Mouse (Mus musculus) forebrain, embryonic 12.5 days (tissue): ENCODE measurements around the gene Tor3a. TPM values are rescaled to one million over a fixed set of nuclear protein-coding genes. Genes with fewer than 3 reads are reported as not detected.

ENCODE experiments used
- ATAC-seq: fragments of 200-750 bp; cut with Nextera tagmentation; 2 replicates; pipeline ENCODE4 v1.8.0; 2017; ENCODE audit warnings: moderate TSS enrichment; ENCODE audit not compliant: low FRiP score
- H3K27ac ChIP-seq: fragments of 300-500 bp; sonication (generic); 2 replicates; pipeline ENCODE4 v1.5.1; 2016; ENCODE audit warnings: mild to moderate bottlenecking
- H3K27me3 ChIP-seq: fragments of 300-500 bp; sonication (generic); 2 replicates; pipeline ENCODE4 v1.6.1; 2016; ENCODE audit warnings: mild to moderate bottlenecking
- H3K36me3 ChIP-seq: fragments of 300-500 bp; sonication (generic); replicated peaks from 2 replicates; pipeline ENCODE4 v1.6.1; 2016; ENCODE audit warnings: mild to moderate bottlenecking
- H3K4me1 ChIP-seq: fragments of 300-500 bp; sonication (generic); 2 replicates; pipeline ENCODE4 v1.6.1; 2016
- H3K4me2 ChIP-seq: fragments of 300-500 bp; sonication (generic); 2 replicates; pipeline ENCODE4 v1.6.1; 2016; ENCODE audit warnings: mild to moderate bottlenecking, moderate library complexity
- H3K4me3 ChIP-seq: fragments of 300-500 bp; sonication (generic); replicated peaks from 2 replicates; pipeline ENCODE4 v1.5.1; 2016; ENCODE audit warnings: mild to moderate bottlenecking
- H3K9ac ChIP-seq: fragments of 300-500 bp; sonication (generic); 2 replicates; pipeline ENCODE4 v1.6.1; 2016; ENCODE audit warnings: mild to moderate bottlenecking
- H3K9me3 ChIP-seq: fragments of 300-500 bp; sonication (generic); 2 replicates; pipeline ENCODE4 v1.6.1; 2016
- WGBS: fragments of 180-500 bp; shearing (Covaris S2); methylation state at CpG from one replicate; pipeline ENCODE4 v1.1.7; 2016; 5-methylcytosine and 5-hydroxymethylcytosine counted together
- polyA plus RNA-seq: library from polyadenylated mRNA; unstranded; fragments of >200 nt; fragmentation: Nextera tagmentation; extraction: Ambion mirVana; gene quantifications from 2 replicates; pipeline ENCODE4 v1.2.1, GENCODE M21; 2016

Gene Tor3a
- polyA plus RNA-seq, 1 experiment from 2014 or later = 4.1 TPM

DNA sequence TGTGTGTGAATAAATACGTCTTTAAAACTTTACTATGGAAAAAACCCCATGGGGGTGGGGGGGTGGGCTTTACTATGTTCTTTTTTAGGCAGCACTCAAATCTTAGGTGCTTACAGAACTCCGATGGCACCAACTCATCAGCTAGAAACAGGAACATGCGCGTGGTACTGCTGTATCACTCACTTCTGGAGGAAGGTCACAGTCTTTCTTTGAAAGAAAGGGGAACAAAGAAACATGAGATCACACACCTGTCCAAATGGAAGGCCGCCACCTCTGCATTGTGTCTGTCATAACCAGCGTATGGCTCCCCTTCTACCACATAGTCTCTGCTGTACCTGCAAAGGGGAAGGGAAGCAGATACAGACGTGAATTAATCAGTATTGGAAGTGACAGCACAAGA lies 28.0 kb upstream of the Tor3a start:
- Histone ChIP-seq H3K9ac (no peak overlapping the region), H3K9me3 (no peaks in the 10 kb centered on the region), H3K27ac (no peak overlapping the region), H3K4me2 (no peak overlapping the region), H3K27me3 (no peaks in the 10 kb centered on the region), H3K36me3 (peaks cover 59% of the 10 kb centered on the region), H3K4me3 (no peak overlapping the region), H3K4me1 (no peaks in the 10 kb centered on the region)
- no peak for ATAC-seq
- 95% methylated on average over 7 of the region's 7 CpGs for WGBS

DNA sequence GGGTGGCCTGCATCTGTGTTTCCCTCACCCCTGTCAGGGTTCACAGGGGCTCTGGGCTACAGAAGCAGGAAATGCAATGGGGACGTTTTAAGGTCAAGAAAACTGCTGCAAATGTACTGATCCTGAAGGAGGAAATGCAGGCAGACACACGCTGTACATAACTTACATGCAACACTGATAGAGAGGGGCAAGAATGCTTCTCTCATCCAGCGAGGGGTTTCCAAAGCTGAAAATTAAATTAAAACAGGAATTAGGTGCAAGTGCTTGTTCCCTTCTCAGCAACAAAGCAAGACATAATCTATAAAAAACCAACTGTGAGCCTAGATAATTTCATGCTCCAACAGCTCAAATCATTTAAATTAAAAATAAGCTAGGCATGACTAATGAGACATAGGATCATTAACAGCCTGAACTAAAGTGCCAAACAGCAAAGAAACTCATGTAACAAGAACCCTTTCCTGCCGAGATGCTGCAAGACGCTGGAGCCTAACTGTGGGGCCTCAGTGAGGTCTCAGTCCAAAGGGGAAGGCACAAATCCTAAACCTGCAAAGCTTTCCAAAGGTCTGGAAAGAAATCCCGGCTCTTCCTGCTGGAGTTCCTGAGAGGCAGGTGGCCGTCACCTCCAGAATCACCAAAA lies 12.0 kb upstream of the Tor3a start:
- no peak for ATAC-seq
- no peaks in the 10 kb centered on the region for H3K9me3 ChIP-seq
- H3K36me3 ChIP-seq = peaks cover 72% of the 10 kb centered on the region
- no peak overlapping the region for H3K4me3 ChIP-seq
- H3K4me1 ChIP-seq = no peaks in the 10 kb centered on the region
- no peak overlapping the region; the same call in 1 of the 2 replicates for H3K27ac ChIP-seq
- H3K9ac ChIP-seq = no peak overlapping the region
- no peaks in the 10 kb centered on the region for H3K27me3 ChIP-seq
- no peak overlapping the region for H3K4me2 ChIP-seq
- 63% methylated on average over 7 of the region's 7 CpGs for WGBS

DNA sequence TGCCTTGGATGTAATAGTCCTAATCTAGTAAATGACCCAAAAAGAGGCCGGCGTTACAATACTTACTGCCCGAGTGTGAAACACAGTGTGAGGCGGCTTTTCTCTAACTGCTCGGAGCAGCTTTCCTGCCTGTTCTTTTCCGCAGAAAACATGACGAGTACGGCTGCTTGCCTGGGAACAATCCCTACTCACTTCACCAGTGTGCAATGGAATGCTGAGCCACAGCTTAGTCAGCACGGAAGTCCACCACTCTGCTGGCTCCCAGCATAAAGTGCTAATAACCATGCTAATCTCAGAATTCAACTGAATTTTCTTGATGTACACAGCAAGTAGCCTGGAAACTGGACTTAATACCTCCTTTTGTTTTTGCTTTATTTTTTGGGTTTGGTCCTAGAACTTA lies 5.4 kb upstream of the Tor3a start:
- Histone ChIP-seq H3K4me2 (no peak overlapping the region), H3K9ac (no peak overlapping the region), H3K4me1 (peaks cover 1% of the 10 kb centered on the region; the same call in 1 of the 2 replicates), H3K27me3 (no peaks in the 10 kb centered on the region), H3K36me3 (peaks cover 19% of the 10 kb centered on the region), H3K4me3 (no peak overlapping the region), H3K9me3 (no peaks in the 10 kb centered on the region), H3K27ac (no peak overlapping the region)
- no peak for ATAC-seq
- 72% methylated on average over 9 of the region's 9 CpGs for WGBS

DNA sequence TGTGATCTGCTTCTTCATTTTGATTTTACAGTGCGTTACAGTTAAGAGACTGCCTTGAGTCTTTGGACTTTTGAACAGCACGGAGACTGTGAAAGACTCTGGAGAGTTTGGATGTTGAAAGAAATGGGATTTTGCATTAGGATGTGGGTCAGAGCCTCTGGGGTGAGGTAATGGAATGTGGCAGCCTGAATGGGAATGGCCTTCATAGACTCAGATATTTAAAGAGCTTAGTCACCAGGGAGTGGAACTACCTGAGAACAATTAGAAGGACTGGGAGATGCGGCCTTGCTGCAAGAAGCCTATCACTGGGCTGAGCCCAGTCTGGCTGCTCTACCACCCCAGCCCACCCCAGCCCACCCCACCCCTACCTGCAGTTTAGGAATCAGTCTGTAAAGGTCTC lies 3.1 kb upstream of the Tor3a start:
- Histone ChIP-seq H3K27me3 (peaks cover 16% of the 10 kb centered on the region; the same call in 1 of the 2 replicates), H3K4me2 (no peak overlapping the region), H3K4me1 (peaks cover 21% of the 10 kb centered on the region), H3K9ac (no peak overlapping the region), H3K4me3 (no peak overlapping the region), H3K9me3 (no peaks in the 10 kb centered on the region), H3K36me3 (peaks cover 12% of the 10 kb centered on the region), H3K27ac (no peak overlapping the region)
- WGBS = 75% methylated on average over 3 of the region's 3 CpGs
- ATAC-seq = no peak

DNA sequence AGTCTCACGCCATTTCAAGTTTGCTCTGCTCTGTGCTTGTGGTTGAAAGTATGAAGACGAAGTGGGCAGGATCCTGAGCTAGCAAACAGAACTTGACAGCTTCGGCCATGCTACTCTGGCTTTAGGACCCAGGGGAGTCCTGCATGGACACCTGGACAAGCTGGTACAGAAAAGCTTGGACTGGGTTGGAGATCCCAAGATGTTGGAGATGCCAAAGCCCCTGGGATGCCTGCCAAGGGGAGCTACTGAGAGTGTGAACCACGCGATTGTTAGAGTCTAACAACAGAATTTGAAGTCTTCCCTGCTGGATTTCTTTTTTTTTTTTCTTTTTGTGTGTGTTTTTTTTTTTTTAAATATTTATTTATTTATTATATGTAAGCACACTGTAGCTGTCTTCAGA lies 2.4 kb upstream of the Tor3a start:
- Histone ChIP-seq H3K36me3 (peaks cover 12% of the 10 kb centered on the region), H3K9ac (no peak overlapping the region), H3K4me3 (no peak overlapping the region), H3K9me3 (no peaks in the 10 kb centered on the region), H3K27ac (no peak overlapping the region), H3K4me1 (peaks cover 21% of the 10 kb centered on the region), H3K4me2 (no peak overlapping the region), H3K27me3 (peaks cover 16% of the 10 kb centered on the region; the same call in 1 of the 2 replicates)
- ATAC-seq = no peak
- 81% methylated on average over 5 of the region's 5 CpGs for WGBS

DNA sequence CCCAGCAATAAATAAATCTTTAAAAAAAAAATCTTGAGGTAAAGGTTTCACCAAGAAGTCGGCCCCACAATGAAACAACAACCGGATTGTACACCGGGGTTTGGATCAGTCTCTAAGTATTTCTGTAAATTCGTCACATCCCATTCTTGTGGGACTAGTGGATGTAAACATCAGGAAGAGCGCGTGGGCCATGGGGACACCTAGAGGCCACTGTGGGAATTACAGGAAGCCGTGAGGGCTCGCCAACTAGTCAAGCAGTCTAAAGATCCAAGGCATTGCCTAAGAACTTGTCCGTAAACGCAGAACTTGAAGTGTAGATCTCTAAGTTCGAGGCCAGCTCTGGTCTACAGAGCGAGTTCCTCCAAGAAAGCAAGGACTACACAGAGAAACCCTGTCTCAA lies 2.0 kb upstream of the Tor3a start:
- no peak overlapping the region for H3K27ac ChIP-seq
- H3K4me2 ChIP-seq = no peak overlapping the region
- H3K4me1 ChIP-seq = peaks cover 21% of the 10 kb centered on the region
- H3K9ac ChIP-seq = no peak overlapping the region
- H3K36me3 ChIP-seq = peaks cover 8% of the 10 kb centered on the region
- ATAC-seq = no peak
- H3K27me3 ChIP-seq = peaks cover 16% of the 10 kb centered on the region; the same call in 1 of the 2 replicates
- H3K4me3 ChIP-seq = no peak overlapping the region
- H3K9me3 ChIP-seq = no peaks in the 10 kb centered on the region
- WGBS = 34% methylated on average over 12 of the region's 12 CpGs

DNA sequence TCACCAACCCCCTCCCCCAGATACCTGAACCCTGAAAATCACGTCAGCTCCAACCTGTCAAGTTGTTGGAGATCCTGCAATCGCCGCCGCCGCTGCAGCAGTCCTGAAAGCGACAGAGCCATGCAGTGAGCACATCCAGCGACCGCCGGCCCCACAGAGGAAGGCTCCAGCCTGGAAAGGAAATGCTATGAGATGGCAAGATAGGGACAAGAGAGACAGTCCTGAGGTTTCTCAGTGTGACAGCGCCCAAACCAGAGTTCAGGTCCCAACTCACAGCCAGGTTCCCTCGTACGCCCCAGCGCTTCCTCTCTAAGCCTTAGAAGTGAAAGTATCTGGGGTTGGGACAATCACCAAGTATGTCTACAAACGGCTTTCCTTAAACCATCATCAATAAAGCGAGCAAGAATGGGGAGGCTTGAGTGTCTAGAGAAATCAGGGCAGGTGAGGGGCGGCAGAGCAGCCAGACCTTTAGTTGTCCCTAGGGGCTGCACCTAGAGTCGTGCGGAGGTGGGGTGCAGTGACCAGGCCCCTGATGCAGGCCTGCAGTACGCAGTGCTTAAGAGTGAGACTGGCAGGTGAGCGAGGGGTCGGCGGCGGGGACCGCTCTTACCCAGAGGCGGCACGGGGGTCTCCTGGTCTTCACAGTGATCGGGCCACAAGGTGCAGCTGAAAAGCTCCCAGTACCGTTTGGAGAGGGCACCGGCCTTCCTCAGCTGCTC lies 521 bp downstream of the Tor3a start:
- WGBS = under 1% methylated on average over 28 of the region's 29 CpGs
- Histone ChIP-seq H3K9ac (peak overlapping the region; percentile 73), H3K27me3 (peaks cover 16% of the 10 kb centered on the region; the same call in 1 of the 2 replicates), H3K4me3 (peak overlapping the region; percentile 55), H3K9me3 (no peaks in the 10 kb centered on the region), H3K4me2 (peak overlapping the region; percentile 98), H3K36me3 (no peaks in the 10 kb centered on the region), H3K27ac (no peak overlapping the region), H3K4me1 (peaks cover 21% of the 10 kb centered on the region)
- ATAC-seq = peak; percentile 61; the same call in 1 of the 2 replicates

DNA sequence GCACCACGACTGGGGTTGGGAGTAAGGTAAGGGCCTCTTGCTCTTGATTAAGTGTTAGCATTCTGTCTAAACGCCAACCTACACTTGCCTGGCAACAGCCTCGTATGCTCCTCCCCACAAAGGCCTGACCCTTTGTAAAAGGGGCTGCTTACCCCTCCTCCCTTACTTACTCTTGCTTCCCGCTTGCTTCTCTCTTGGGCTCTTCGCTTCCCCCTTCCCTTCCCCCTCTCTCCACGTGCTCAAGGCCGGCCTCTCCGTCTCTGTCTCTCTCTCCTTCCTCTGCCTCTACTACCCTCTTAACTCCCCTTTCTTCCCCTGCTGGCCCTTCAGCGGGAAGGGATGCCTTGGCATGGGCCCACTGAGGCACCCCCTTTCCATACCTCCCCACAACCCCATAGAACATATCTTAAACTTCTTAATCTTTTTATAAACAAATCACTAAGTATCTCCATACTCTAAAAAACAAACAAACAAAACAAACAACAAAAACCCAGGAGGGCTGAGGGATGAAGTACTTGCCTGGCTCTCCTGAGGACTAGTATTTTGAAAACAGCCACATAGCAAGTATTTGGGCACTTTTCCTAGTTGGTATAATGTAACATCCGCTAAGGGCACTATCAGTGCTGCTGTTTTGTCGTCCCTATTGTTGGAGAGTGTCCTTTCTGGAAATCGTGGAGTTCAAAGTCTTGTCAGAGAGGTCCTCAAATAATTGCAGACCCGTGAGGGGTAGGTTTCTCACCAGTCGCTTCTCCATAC lies 1.3 kb downstream of the Tor3a start:
- Histone ChIP-seq H3K4me2 (peak overlapping the region; percentile 98), H3K4me3 (peak overlapping the region; percentile 55), H3K27me3 (peaks cover 16% of the 10 kb centered on the region; the same call in 1 of the 2 replicates), H3K9ac (peak overlapping the region; percentile 73), H3K27ac (no peak overlapping the region), H3K9me3 (no peaks in the 10 kb centered on the region), H3K4me1 (peaks cover 21% of the 10 kb centered on the region), H3K36me3 (no peaks in the 10 kb centered on the region)
- WGBS = 7% methylated on average over 14 of the region's 14 CpGs
- no peak; the same call in 1 of the 2 replicates for ATAC-seq

DNA sequence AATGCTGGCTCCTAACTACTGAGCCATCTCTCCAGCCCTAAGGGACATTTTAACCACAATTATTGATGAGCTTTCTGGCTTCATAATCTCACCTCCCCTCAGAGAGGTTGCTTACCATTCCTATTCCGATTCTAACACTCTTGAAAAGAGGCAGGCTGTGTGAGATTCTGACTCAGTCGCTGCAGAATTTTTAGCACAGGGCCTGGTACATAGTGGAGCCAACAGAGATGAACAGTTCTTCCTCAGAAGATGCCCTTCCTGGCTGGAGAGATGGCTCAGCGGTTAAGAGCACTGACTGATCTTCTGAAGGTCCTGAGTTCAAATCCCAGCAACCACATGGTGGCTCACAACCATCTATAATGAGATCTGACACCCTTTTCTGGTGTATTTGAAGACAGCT lies 2.2 kb downstream of the Tor3a start:
- no peaks in the 10 kb centered on the region for H3K9me3 ChIP-seq
- H3K4me1 ChIP-seq = peaks cover 21% of the 10 kb centered on the region
- ATAC-seq = no peak
- no peaks in the 10 kb centered on the region for H3K36me3 ChIP-seq
- WGBS = 96% methylated on average over 3 of the region's 3 CpGs
- H3K27me3 ChIP-seq = peaks cover 16% of the 10 kb centered on the region; the same call in 1 of the 2 replicates
- no peak overlapping the region for H3K9ac ChIP-seq
- H3K4me3 ChIP-seq = no peak overlapping the region
- no peak overlapping the region for H3K27ac ChIP-seq
- no peak overlapping the region for H3K4me2 ChIP-seq

DNA sequence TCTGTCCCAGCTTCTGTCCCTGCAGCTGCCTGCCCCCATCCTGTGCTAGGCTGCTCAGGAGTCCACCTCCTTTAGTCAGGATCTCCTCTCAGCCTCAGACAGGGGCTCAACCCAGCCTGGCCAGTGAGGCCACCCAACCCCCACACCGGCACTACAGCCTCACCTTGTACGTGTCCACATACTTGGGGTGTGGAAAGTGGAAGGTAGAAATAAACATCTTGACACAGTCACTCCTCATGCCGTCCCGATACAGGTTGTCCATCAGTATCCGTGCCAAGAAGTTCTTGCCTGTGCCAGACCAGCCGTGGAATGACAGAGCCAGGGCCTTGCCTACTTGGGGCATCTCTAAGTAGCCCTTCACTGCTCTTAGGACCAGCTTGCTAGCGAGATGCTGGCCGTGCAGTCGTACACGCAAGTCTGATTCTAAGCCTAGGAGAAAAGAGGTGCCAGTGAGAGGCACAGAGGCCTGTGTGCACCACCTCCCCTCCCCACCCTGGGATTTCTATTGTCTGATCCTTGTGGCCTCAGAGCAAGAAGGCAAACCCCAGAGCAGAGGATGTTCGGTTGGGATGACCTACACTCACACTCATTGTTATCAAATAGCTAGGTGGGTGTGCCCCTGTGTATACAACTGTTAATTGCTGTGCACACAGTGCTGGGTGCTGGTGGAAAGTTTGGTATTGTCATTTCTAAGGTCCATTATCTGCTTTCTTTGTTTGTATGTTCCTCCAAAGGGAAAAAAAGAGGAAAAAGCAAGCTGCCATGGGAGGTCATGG lies 4.8 kb downstream of the Tor3a start:
- Histone ChIP-seq H3K4me2 (no peak overlapping the region), H3K36me3 (no peaks in the 10 kb centered on the region), H3K4me1 (peaks cover 18% of the 10 kb centered on the region), H3K27ac (no peak overlapping the region), H3K9me3 (no peaks in the 10 kb centered on the region), H3K27me3 (peaks cover 15% of the 10 kb centered on the region; the same call in 1 of the 2 replicates), H3K9ac (no peak overlapping the region), H3K4me3 (no peak overlapping the region)
- no peak for ATAC-seq
- WGBS = 44% methylated on average over 11 of the region's 11 CpGs

DNA sequence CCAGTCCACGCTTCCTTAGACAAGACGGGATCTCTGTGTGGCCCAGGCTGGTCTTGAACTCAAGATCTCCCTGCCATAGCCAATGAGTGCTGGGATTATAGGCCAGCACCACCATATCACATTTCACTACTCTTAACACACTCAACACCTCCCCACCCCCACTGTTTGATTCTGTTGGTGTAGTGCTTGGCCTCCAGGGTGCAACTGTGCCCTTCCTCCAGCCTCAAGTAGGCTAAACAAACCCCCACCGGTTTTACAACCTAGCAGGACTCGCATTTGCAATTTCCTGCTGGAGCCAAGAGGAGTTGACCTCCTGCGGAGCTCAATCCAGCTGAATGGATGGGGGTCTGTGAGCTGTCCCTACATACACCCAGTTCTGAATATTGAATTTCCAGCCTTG lies 5.6 kb downstream of the Tor3a start:
- Histone ChIP-seq H3K4me3 (no peak overlapping the region), H3K9ac (no peak overlapping the region), H3K4me1 (peaks cover 11% of the 10 kb centered on the region), H3K36me3 (no peaks in the 10 kb centered on the region), H3K9me3 (no peaks in the 10 kb centered on the region), H3K27me3 (peaks cover 9% of the 10 kb centered on the region; the same call in 1 of the 2 replicates), H3K4me2 (no peak overlapping the region), H3K27ac (no peak overlapping the region)
- 34% methylated on average over 5 of the region's 5 CpGs for WGBS
- ATAC-seq = no peak
